Comparison of ENCODE assay signal across 8 mouse cellular contexts in the genomic region with DNA sequence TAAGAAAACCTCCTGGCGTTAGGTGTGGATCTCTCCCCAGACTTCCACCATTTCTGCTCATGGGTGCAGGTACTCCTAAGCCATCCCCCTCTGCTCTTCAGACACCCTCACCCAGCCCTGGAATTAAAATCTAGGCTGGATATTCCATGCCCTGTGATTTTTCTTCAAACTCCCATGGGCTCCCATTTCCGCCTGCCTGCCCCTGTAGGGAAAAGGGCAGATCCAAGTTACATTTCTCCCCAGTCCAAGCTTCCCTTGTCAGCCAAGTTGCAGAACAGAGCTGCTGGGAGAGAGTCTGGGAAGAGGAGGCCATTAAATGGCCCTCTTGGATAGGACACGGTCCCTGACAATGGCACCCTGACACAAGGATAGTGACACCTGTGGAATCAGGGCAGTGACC. TPM values are rescaled to one million over a fixed set of nuclear protein-coding genes. Genes with fewer than 3 reads are reported as not detected.
DNase-seq lines count a peak whose midpoint lies in the region; ATAC-seq and TF ChIP-seq lines count a peak whose summit lies in the region.

No protein-coding gene starts in this region.

- TF ChIP-seq CTCF in kidney, adult 2 months (conservative IDR thresholded peaks at IDR 0.05; ENCODE audit: insufficient read depth, insufficient read length, low read depth, low read length) = no peak

- peak overlapping the region; percentile 92 for H3K4me2 ChIP-seq in forebrain, embryonic 13.5 days
- peak overlapping the region; percentile 80 for H3K4me2 ChIP-seq in intestine, embryonic 15.5 days (replicated peaks)
- H3K4me2 ChIP-seq in midbrain, embryonic 14.5 days (ENCODE audit: low read length) = peak overlapping the region; percentile 92

- no peaks in the 10 kb centered on the region for H3K9me3 ChIP-seq in forebrain, embryonic 13.5 days (replicated peaks)
- no peaks in the 10 kb centered on the region for H3K9me3 ChIP-seq in intestine, embryonic 15.5 days
- H3K9me3 ChIP-seq in midbrain, embryonic 14.5 days (ENCODE audit: control insufficient read depth, low read length) = no peaks in the 10 kb centered on the region

- peak overlapping the region; percentile 77 for H3K4me3 ChIP-seq in kidney, adult 2 months (ENCODE audit: insufficient read depth, low read depth, low read length)
- peak overlapping the region; percentile 79 for H3K4me3 ChIP-seq in forebrain, embryonic 13.5 days
- H3K4me3 ChIP-seq in intestine, embryonic 15.5 days (replicated peaks) = peak overlapping the region; percentile 83
- H3K4me3 ChIP-seq in midbrain, embryonic 14.5 days (replicated peaks; ENCODE audit: low read depth, low read length) = peak overlapping the region; percentile 74

- peak overlapping the region; percentile 87; the same call in 1 of the 2 replicates for H3K9ac ChIP-seq in forebrain, embryonic 13.5 days
- H3K9ac ChIP-seq in intestine, embryonic 15.5 days = peak overlapping the region; percentile 92
- peak overlapping the region; percentile 79 for H3K9ac ChIP-seq in midbrain, embryonic 14.5 days (replicated peaks; ENCODE audit: low read length)

- no peaks in the 10 kb centered on the region; the same call in 1 of the 2 replicates for H3K36me3 ChIP-seq in kidney, adult 2 months (ENCODE audit: control insufficient read depth, insufficient read depth, low read length)
- H3K36me3 ChIP-seq in forebrain, embryonic 13.5 days (ENCODE audit: poor library complexity, severe bottlenecking) = peaks cover 14% of the 10 kb centered on the region
- peaks cover 12% of the 10 kb centered on the region for H3K36me3 ChIP-seq in intestine, embryonic 15.5 days
- peaks cover 8% of the 10 kb centered on the region for H3K36me3 ChIP-seq in midbrain, embryonic 14.5 days (ENCODE audit: control insufficient read depth, insufficient read depth, low read length)

- WGBS in kidney, adult 2 months = 41% methylated on average over 3 of the region's 3 CpGs
- 36% methylated on average over 3 of the region's 3 CpGs for WGBS in forebrain, embryonic 13.5 days
- WGBS in intestine, embryonic 15.5 days = 50% methylated on average over 3 of the region's 3 CpGs
- 34% methylated on average over 3 of the region's 3 CpGs for WGBS in midbrain, embryonic 14.5 days

- DNase-seq in kidney, adult 2 months = no peak
- no peak for DNase-seq in kidney, postnatal 25 days
- DNase-seq in midbrain, embryonic 14.5 days = no peak
- no peak for DNase-seq in ovary, postnatal 14 days (ENCODE audit: low spot score)
- no peak for DNase-seq in ovary, adult 18-20 months (ENCODE audit: low spot score)
- DNase-seq in layer of hippocampus, adult 11-12 months (ENCODE audit: low spot score) = no peak

- no peak for ATAC-seq in forebrain, embryonic 13.5 days
- no peak for ATAC-seq in intestine, embryonic 15.5 days
- ATAC-seq in midbrain, embryonic 14.5 days (ENCODE audit: low FRiP score, low TSS enrichment) = no peak

- H3K27ac ChIP-seq in kidney, adult 2 months (ENCODE audit: insufficient read depth, low read depth, low read length) = peak overlapping the region; percentile 100
- no peak overlapping the region for H3K27ac ChIP-seq in forebrain, embryonic 13.5 days
- H3K27ac ChIP-seq in intestine, embryonic 15.5 days = peak overlapping the region; percentile 95
- H3K27ac ChIP-seq in midbrain, embryonic 14.5 days (replicated peaks; ENCODE audit: low read depth, low read length) = peak overlapping the region; percentile 90

- TF ChIP-seq POLR2A in kidney, adult 2 months (IDR thresholded peaks at IDR 0.05; ENCODE audit: low read depth, low read length) = no peak

- H3K4me1 ChIP-seq in kidney, adult 2 months (ENCODE audit: control insufficient read depth, insufficient read depth, low read length) = peaks cover 14% of the 10 kb centered on the region; the same call in 1 of the 2 replicates
- peaks cover 19% of the 10 kb centered on the region for H3K4me1 ChIP-seq in forebrain, embryonic 13.5 days
- H3K4me1 ChIP-seq in intestine, embryonic 15.5 days (replicated peaks) = peaks cover 6% of the 10 kb centered on the region; the same call in 1 of the 2 replicates
- H3K4me1 ChIP-seq in midbrain, embryonic 14.5 days (ENCODE audit: control insufficient read depth, insufficient read depth, low read length) = peaks cover 5% of the 10 kb centered on the region; the same call in 1 of the 2 replicates

- no peaks in the 10 kb centered on the region for H3K27me3 ChIP-seq in kidney, adult 2 months (replicated peaks; ENCODE audit: control insufficient read depth, insufficient read depth, low read length)
- H3K27me3 ChIP-seq in forebrain, embryonic 13.5 days = no peaks in the 10 kb centered on the region
- H3K27me3 ChIP-seq in intestine, embryonic 15.5 days (replicated peaks) = no peaks in the 10 kb centered on the region
- no peaks in the 10 kb centered on the region for H3K27me3 ChIP-seq in midbrain, embryonic 14.5 days (ENCODE audit: control insufficient read depth, insufficient read depth, low read length)

RNA-seq across cellular contexts. Expression of gene Zfp467, which starts 0.6 kb away (rescaled TPM):
- 67.0 and 80.0 TPM in 2 replicates for polyA plus RNA-seq in kidney, adult 2 months (2012; rRNA removed)
- polyA plus RNA-seq in forebrain, embryonic 13.5 days (2015; fragmentation: Nextera tagmentation; extraction: Ambion mirVana) = 23.9 and 25.6 TPM in 2 replicates
- 17.2 and 18.4 TPM in 2 replicates for polyA plus RNA-seq in intestine, embryonic 15.5 days (2015; fragmentation: Nextera tagmentation; extraction: Ambion mirVana)
- 31.1 and 38.8 TPM in 2 replicates for polyA plus RNA-seq in midbrain, embryonic 14.5 days (2014; fragmentation: Nextera tagmentation; extraction: Ambion mirVana)

RNA-seq across cellular contexts. Expression of gene Sspo, which starts 1.8 kb away (rescaled TPM):
- polyA plus RNA-seq in kidney, adult 2 months (2012; rRNA removed) = 1.5 and 1.9 TPM in 2 replicates
- 0.24 and 0.25 TPM in 2 replicates for polyA plus RNA-seq in forebrain, embryonic 13.5 days (2015; fragmentation: Nextera tagmentation; extraction: Ambion mirVana)
- polyA plus RNA-seq in intestine, embryonic 15.5 days (2015; fragmentation: Nextera tagmentation; extraction: Ambion mirVana) = 0.54 and 1.1 TPM in 2 replicates
- polyA plus RNA-seq in midbrain, embryonic 14.5 days (2014; fragmentation: Nextera tagmentation; extraction: Ambion mirVana) = 0.39 and 0.49 TPM in 2 replicates

RNA-seq across cellular contexts. Expression of gene Krba1, which starts 50.9 kb away (rescaled TPM):
- 16.7 and 22.1 TPM in 2 replicates for polyA plus RNA-seq in kidney, adult 2 months (2012; rRNA removed)
- 21.1 and 25.4 TPM in 2 replicates for polyA plus RNA-seq in forebrain, embryonic 13.5 days (2015; fragmentation: Nextera tagmentation; extraction: Ambion mirVana)
- polyA plus RNA-seq in intestine, embryonic 15.5 days (2015; fragmentation: Nextera tagmentation; extraction: Ambion mirVana) = 14.2 and 17.5 TPM in 2 replicates
- 28.0 and 30.3 TPM in 2 replicates for polyA plus RNA-seq in midbrain, embryonic 14.5 days (2014; fragmentation: Nextera tagmentation; extraction: Ambion mirVana)
